Mouse (Mus musculus) ES-E14 (cell line): Measurements from ENCODE around the gene Nod2.

Experiments used
- CHD2 ChIP-seq: IDR thresholded peaks from 2 replicates; pipeline ENCODE4 v1.6.1; 2014; ENCODE audit warnings: mild to moderate bottlenecking, low read depth, low read length, inconsistent platforms
- HCFC1 ChIP-seq: IDR thresholded peaks from 2 replicates; pipeline ENCODE4 v1.6.1; 2012; ENCODE audit warnings: low read length, inconsistent platforms, borderline replicate concordance; ENCODE audit not compliant: insufficient read depth
- ZC3H11A ChIP-seq: IDR thresholded peaks from 2 replicates; pipeline ENCODE4 v1.6.1; 2012; ENCODE audit warnings: low read depth, mild to moderate bottlenecking, inconsistent platforms, low read length, borderline replicate concordance
- ZNF384 ChIP-seq: IDR thresholded peaks from 2 replicates; pipeline ENCODE4 v1.6.1; 2012; ENCODE audit warnings: low read depth, low read length, inconsistent platforms

DNA sequence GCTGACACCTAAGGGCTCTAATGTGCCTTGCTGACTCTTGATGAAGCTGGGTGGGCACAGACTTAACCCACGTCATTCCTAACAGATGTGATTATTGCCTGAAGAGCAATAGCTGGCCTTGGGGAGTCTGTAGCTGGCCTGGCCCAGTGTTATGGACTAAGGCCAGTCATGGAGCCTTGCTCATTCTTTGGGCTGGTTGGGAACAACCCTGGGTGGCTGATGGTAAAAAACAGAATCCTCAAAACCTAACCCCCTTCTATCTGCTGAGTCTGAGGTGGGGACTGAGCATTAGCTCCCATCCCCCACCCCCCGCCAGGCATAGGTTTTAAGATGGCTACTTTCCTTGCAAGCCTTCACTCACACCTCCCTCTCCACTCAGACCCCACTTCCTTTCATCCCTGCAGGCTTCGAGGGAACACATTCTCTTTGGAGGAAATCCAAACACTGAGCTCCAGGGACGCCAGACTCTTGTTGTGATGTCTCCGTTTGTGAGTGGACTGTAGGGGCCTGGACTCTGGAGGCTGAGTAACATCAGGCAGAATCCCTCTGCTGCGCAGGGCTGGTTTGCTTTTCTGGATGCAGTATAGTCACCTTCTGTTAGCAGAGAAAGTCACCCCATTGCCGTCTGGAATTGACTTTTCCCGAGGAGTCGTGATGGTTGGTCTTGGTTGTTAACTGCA, 39.3 kb downstream of the Nod2 start:
- TF ChIP-seq ZNF384 (no peak), ZC3H11A (no peak), HCFC1 (no peak), CHD2 (no peak)
